Mouse (Mus musculus) MEL (cell line): ENCODE results near the gene Riok2. TPM values are rescaled to one million over a fixed set of nuclear protein-coding genes. Genes with fewer than 3 reads are reported as not detected.
A peak's percentile ranks its signal among the peaks of the same experiment; 100 is the strongest.

ENCODE experiments used
- DNase-seq: peaks from one replicate; pipeline ENCODE4 v3.0.0; 2011; ENCODE audit warnings: low read depth, low spot score
- H3K27ac ChIP-seq: 2 replicates; pipeline ENCODE4 v1.5.1; 2012; ENCODE audit warnings: low read depth, mild to moderate bottlenecking, control low read depth, low read length, moderate library complexity; ENCODE audit not compliant: control insufficient read depth
- H3K27me3 ChIP-seq, 2 experiments: fragments of 150-350 bp in 1 of 2; sonication (generic) in 1 of 2; 2 replicates each; pipeline ENCODE4 v1.6.1; 2012; ENCODE audit warnings: low read length in 2 of 2, mild to moderate bottlenecking in 2 of 2, improper control_type of control experiment in 1 of 2, moderate library complexity in 1 of 2; ENCODE audit not compliant: insufficient read depth in 2 of 2, control insufficient read depth in 1 of 2
- H3K36me3 ChIP-seq, 2 experiments: 2 replicates each; pipeline ENCODE4 v1.6.1; 2012 to 2014; ENCODE audit warnings: low read length in 2 of 2, improper control_type of control experiment in 1 of 2, inconsistent platforms in 1 of 2, mild to moderate bottlenecking in 1 of 2; ENCODE audit not compliant: insufficient read depth in 2 of 2, control insufficient read depth in 1 of 2
- H3K4me1 ChIP-seq, 2 experiments: fragments of 150-350 bp in 1 of 2; sonication (generic) in 1 of 2; 2 replicates each; pipeline ENCODE4 v1.6.1; 2012; ENCODE audit warnings: low read length in 2 of 2, improper control_type of control experiment in 1 of 2, mild to moderate bottlenecking in 1 of 2; ENCODE audit not compliant: insufficient read depth in 2 of 2, control insufficient read depth in 1 of 2
- H3K4me3 ChIP-seq, 2 experiments: fragments of 150-350 bp in 1 of 2; sonication (generic) in 1 of 2; 2 replicates each; pipeline ENCODE4 v1.5.1; 2012; ENCODE audit warnings: low read depth in 2 of 2, low read length in 2 of 2, mild to moderate bottlenecking in 2 of 2, moderate library complexity in 2 of 2, control low read depth in 1 of 2, improper control_type of control experiment in 1 of 2; ENCODE audit not compliant: control insufficient read depth in 1 of 2, insufficient read depth in 1 of 2
- H3K79me2 ChIP-seq: 2 replicates; pipeline ENCODE4 v1.6.1; 2012; ENCODE audit warnings: mild to moderate bottlenecking, low read length, moderate library complexity; ENCODE audit not compliant: control insufficient read depth, poor library complexity, insufficient read depth
- H3K9ac ChIP-seq: 2 replicates; pipeline ENCODE4 v1.6.1; 2012; ENCODE audit warnings: low read depth, mild to moderate bottlenecking, control low read depth, low read length, moderate library complexity; ENCODE audit not compliant: control insufficient read depth, poor library complexity, severe bottlenecking
- H3K9me3 ChIP-seq: fragments of 150-350 bp; sonication (generic); replicated peaks from 2 replicates; pipeline ENCODE4 v1.6.1; 2012; ENCODE audit warnings: mild to moderate bottlenecking, low read length, improper control_type of control experiment, moderate library complexity; ENCODE audit not compliant: insufficient read depth
- BHLHE40 ChIP-seq: IDR thresholded peaks from 2 replicates; pipeline ENCODE4 v1.6.1; 2012; ENCODE audit warnings: low read depth, mild to moderate bottlenecking, inconsistent platforms, low read length, improper control_type of control experiment, borderline replicate concordance
- CHD1 ChIP-seq: IDR thresholded peaks from 2 replicates; pipeline ENCODE4 v1.6.1; 2012; ENCODE audit warnings: low read depth, mild to moderate bottlenecking, inconsistent platforms, low read length, improper control_type of control experiment
- CHD2 ChIP-seq: IDR thresholded peaks from 2 replicates; pipeline ENCODE4 v1.6.1; 2011; ENCODE audit warnings: low read length, improper control_type of control experiment
- CTCF ChIP-seq, 3 experiments: IDR thresholded peaks in 2 of 3; conservative IDR thresholded peaks in 1 of 3; 2 replicates each; pipeline ENCODE4 v1.5.1; 2011 to 2012; ENCODE audit warnings: low read length in 3 of 3, low read depth in 2 of 3, mild to moderate bottlenecking in 2 of 3, improper control_type of control experiment in 1 of 3, inconsistent platforms in 1 of 3, mixed read lengths in 1 of 3, moderate library complexity in 1 of 3; ENCODE audit not compliant: control insufficient read depth in 1 of 3, insufficient read depth in 1 of 3, poor library complexity in 1 of 3, severe bottlenecking in 1 of 3
- E2F4 ChIP-seq: IDR thresholded peaks from 2 replicates; pipeline ENCODE4 v1.6.1; 2011; ENCODE audit warnings: low read depth, low read length, improper control_type of control experiment, borderline replicate concordance
- ELF1 ChIP-seq: IDR thresholded peaks from 2 replicates; pipeline ENCODE4 v1.6.1; 2014; ENCODE audit warnings: low read depth, mild to moderate bottlenecking, inconsistent platforms, low read length, improper control_type of control experiment, moderate library complexity
- EP300 ChIP-seq, 2 experiments: IDR thresholded peaks; 2 replicates each; pipeline ENCODE4 v1.6.1; 2011; ENCODE audit warnings: improper control_type of control experiment in 2 of 2, low read length in 2 of 2, low read depth in 1 of 2, mild to moderate bottlenecking in 1 of 2
- GATA1 ChIP-seq: IDR thresholded peaks from 2 replicates; pipeline ENCODE4 v1.6.1; 2011; ENCODE audit warnings: low read depth, low read length, improper control_type of control experiment
- HCFC1 ChIP-seq: IDR thresholded peaks from 2 replicates; pipeline ENCODE4 v1.6.1; 2012; ENCODE audit warnings: low read depth, mild to moderate bottlenecking, inconsistent platforms, low read length, improper control_type of control experiment, moderate library complexity
- JUND ChIP-seq: IDR thresholded peaks from 2 replicates; pipeline ENCODE4 v1.6.1; 2011; ENCODE audit warnings: low read depth, mild to moderate bottlenecking, improper control_type of control experiment, low read length
- MAX ChIP-seq: IDR thresholded peaks from 2 replicates; pipeline ENCODE4 v1.6.1; 2011; ENCODE audit warnings: low read length, improper control_type of control experiment
- MAZ ChIP-seq: IDR thresholded peaks from 2 replicates; pipeline ENCODE4 v1.6.1; 2012; ENCODE audit warnings: low read depth, mild to moderate bottlenecking, inconsistent platforms, low read length, improper control_type of control experiment
- MYB ChIP-seq: IDR thresholded peaks from 2 replicates; pipeline ENCODE4 v1.6.1; 2011; ENCODE audit warnings: mild to moderate bottlenecking, low read depth, low read length, improper control_type of control experiment
- NRF1 ChIP-seq: IDR thresholded peaks from 2 replicates; pipeline ENCODE4 v1.6.1; 2014; ENCODE audit warnings: low read depth, mild to moderate bottlenecking, inconsistent platforms, low read length, improper control_type of control experiment, moderate library complexity; ENCODE audit not compliant: poor library complexity, insufficient read depth, severe bottlenecking
- POLR2AphosphoS5 ChIP-seq: IDR thresholded peaks from 2 replicates; pipeline ENCODE4 v1.6.1; 2012; ENCODE audit warnings: low read depth, borderline replicate concordance, mild to moderate bottlenecking, inconsistent platforms, low read length, moderate library complexity, mixed read lengths
- RAD21 ChIP-seq: IDR thresholded peaks from 2 replicates; pipeline ENCODE4 v1.6.1; 2011; ENCODE audit warnings: mild to moderate bottlenecking, low read depth, low read length, improper control_type of control experiment
- SMC3 ChIP-seq: IDR thresholded peaks from 2 replicates; pipeline ENCODE4 v1.6.1; 2011; ENCODE audit warnings: low read depth, low read length, improper control_type of control experiment
- TAL1 ChIP-seq: IDR thresholded peaks from 2 replicates; pipeline ENCODE4 v1.6.1; 2012; ENCODE audit warnings: mild to moderate bottlenecking, inconsistent platforms, low read length, moderate library complexity, mixed read lengths
- TCF12 ChIP-seq: IDR thresholded peaks from 2 replicates; pipeline ENCODE4 v1.6.1; 2014; ENCODE audit warnings: low read depth, mild to moderate bottlenecking, inconsistent platforms, low read length, improper control_type of control experiment, moderate library complexity
- ZC3H11A ChIP-seq: IDR thresholded peaks from 2 replicates; pipeline ENCODE4 v1.6.1; 2012; ENCODE audit warnings: low read depth, mild to moderate bottlenecking, inconsistent platforms, low read length, improper control_type of control experiment
- ZMIZ1 ChIP-seq: IDR thresholded peaks from 2 replicates; pipeline ENCODE4 v1.6.1; 2012; ENCODE audit warnings: low read depth, mild to moderate bottlenecking, inconsistent platforms, low read length, improper control_type of control experiment, moderate library complexity
- polyA plus RNA-seq, 2 experiments: library from polyadenylated mRNA; stranded (reverse) in 1 of 2; unstranded in 1 of 2; fragments of >175 nt in 1 of 2; fragments of >200 nt in 1 of 2; gene quantifications; 2 replicates each; pipeline versions ENCODE4 v1.2.1 to v1.2.4; 2012; ENCODE audit warnings: low replicate concordance in 2 of 2, low read depth in 1 of 2; ENCODE audit not compliant: insufficient read length in 2 of 2, insufficient read depth in 1 of 2, missing spikeins in 1 of 2
- total RNA-seq: library from RNA; depleted of rRNA; stranded (reverse); fragments of 300-350 nt; gene quantifications from 2 replicates; pipeline ENCODE4 v1.2.3, GENCODE M21; 2012

Gene Riok2
- total and polyA plus RNA-seq, 3 experiments = 43.3 to 47.3 TPM; not detected in 1

- TF ChIP-seq TCF12 = peak; percentile 52; the same call in 1 of the 2 replicates
- TF ChIP-seq HCFC1 = no peak
- TF ChIP-seq NRF1 = no peak
- no peak for TF ChIP-seq POLR2AphosphoS5
- no peak for TF ChIP-seq BHLHE40
- no peak for TF ChIP-seq MYB
- no peak for TF ChIP-seq JUND
- no peak for TF ChIP-seq MAX
- TF ChIP-seq ELF1 = no peak
- TF ChIP-seq CHD1 = no peak
- peak; percentile 63 to 91 for TF ChIP-seq EP300 (IDR thresholded peaks at IDR 0.05; ENCODE audit: low read depth in 1 of 2, low read length in 2 of 2)
- no peak for TF ChIP-seq CTCF (IDR thresholded peaks at IDR 0.05 in 2 of 3, conservative IDR thresholded peaks at IDR 0.05 in 1 of 3; ENCODE audit: control insufficient read depth in 1 of 3, insufficient read depth in 1 of 3, low read depth in 2 of 3, low read length in 3 of 3, poor library complexity in 1 of 3, severe bottlenecking in 1 of 3)
These were observed 17.7 kb downstream of the Riok2 start (continued) for GRCm38 (mm10) chr17:17391823-17392222.

GRCm38 (mm10) chr17:17392863-17393262 lies 18.8 kb downstream of the Riok2 start:
- no peaks in the 10 kb centered on the region for H3K9me3 ChIP-seq
- H3K4me1 ChIP-seq = peaks cover 3 to 11% of the 10 kb centered on the region in 2 experiments
- H3K9ac ChIP-seq = no peak overlapping the region
- DNase-seq = no peak
- H3K27me3 ChIP-seq = no peaks in the 10 kb centered on the region
- H3K27ac ChIP-seq = no peak overlapping the region
- no peak overlapping the region for H3K4me3 ChIP-seq
- peaks cover 10 to 13% of the 10 kb centered on the region in 2 experiments for H3K36me3 ChIP-seq
- TF ChIP-seq GATA1 = no peak
- no peak for TF ChIP-seq E2F4
- no peak for TF ChIP-seq MAZ
- TF ChIP-seq TAL1 = no peak
- no peak for TF ChIP-seq ZC3H11A
- peak; percentile 28; the same call in 1 of the 2 replicates for TF ChIP-seq SMC3
- peak; percentile 24 for TF ChIP-seq RAD21
- peak in 2 of 3 experiments; percentile 12 to 45; a peak in 2 of 6 replicates for TF ChIP-seq CTCF (IDR thresholded peaks at IDR 0.05 in 2 of 3, conservative IDR thresholded peaks at IDR 0.05 in 1 of 3; ENCODE audit: control insufficient read depth in 1 of 3, insufficient read depth in 1 of 3, low read depth in 2 of 3, low read length in 3 of 3, poor library complexity in 1 of 3, severe bottlenecking in 1 of 3)
- TF ChIP-seq, all 39 proteins: peak for 3
- peaks cover 4% of the 10 kb centered on the region; the same call in 1 of the 2 replicates for H3K79me2 ChIP-seq

- Histone ChIP-seq H3K4me3 (no peak overlapping the region), H3K9ac (no peak overlapping the region), H3K27ac (no peak overlapping the region), H3K4me1 (peaks cover 3 to 11% of the 10 kb centered on the region in 2 experiments), H3K27me3 (no peaks in the 10 kb centered on the region), H3K36me3 (peaks cover 10 to 13% of the 10 kb centered on the region in 2 experiments), H3K9me3 (no peaks in the 10 kb centered on the region), H3K79me2 (peaks cover 4% of the 10 kb centered on the region; the same call in 1 of the 2 replicates)
- DNase-seq = no peak
- TF ChIP-seq CHD2 (no peak), POLR2AphosphoS5 (no peak), ZMIZ1 (no peak)
These were observed 19.2 kb downstream of the Riok2 start for GRCm38 (mm10) chr17:17393300-17393699.
